Comparison of ENCODE assay signal across 9 mouse cellular contexts in genomic region chr10:54117763-54118162, GRCm38 (mm10). TPM values are rescaled to one million over a fixed set of nuclear protein-coding genes. Genes with fewer than 3 reads are reported as not detected.
A peak's percentile ranks its signal among the peaks of the same experiment; 100 is the strongest.
DNase-seq lines count a peak whose midpoint lies in the region; ATAC-seq and TF ChIP-seq lines count a peak whose summit lies in the region.
"Had no signal": no experiment of that assay in that cellular context is flagged by ENCODE, and none has a peak within 500 bp of the region (broad histone marks: within the 10 kb centered on the region; RNA-seq: fewer than 3 reads in every experiment).

No protein-coding gene starts in this region.

- no peaks in the 10 kb centered on the region for H3K36me3 ChIP-seq in CH12.LX (replicated peaks in 1 of 2; ENCODE audit: control insufficient read depth in 1 of 2, insufficient read depth in 1 of 2, low read length in 1 of 2)
- H3K36me3 ChIP-seq in limb, embryonic 14.5 days (ENCODE audit: control insufficient read depth, insufficient read depth, low read length) = no peaks in the 10 kb centered on the region
- H3K36me3 ChIP-seq: embryonic facial prominence, embryonic 12.5 days had no signal

- peak; percentile 99 for TF ChIP-seq EP300 in CH12.LX (IDR thresholded peaks at IDR 0.05; ENCODE audit: low read length)

- TF ChIP-seq CTCF in CH12.LX (conservative IDR thresholded peaks at IDR 0.05 in 1 of 2, IDR thresholded peaks at IDR 0.05 in 1 of 2; ENCODE audit: low read depth in 2 of 2, low read length in 2 of 2) = no peak

- no peaks in the 10 kb centered on the region for H3K79me2 ChIP-seq in CH12.LX (replicated peaks; ENCODE audit: control insufficient read depth, extremely low read depth, insufficient read depth, poor library complexity, severe bottlenecking)

- 49% methylated on average over 4 of the region's 4 CpGs for WGBS in limb, embryonic 14.5 days

- dilution Hi-C loops in CH12.LX (cut with MboI; ENCODE audit: extremely low pct_ligation_motif_present, extremely low pct_unique_long_range_greater_than_20kb, low sequenced_read_pairs) = no loop called here

- H3K9ac ChIP-seq in CH12.LX (ENCODE audit: insufficient read depth, low read depth) = peak overlapping the region; percentile 51; the same call in 1 of the 2 replicates
- H3K9ac ChIP-seq in limb, embryonic 14.5 days (ENCODE audit: low read depth, low read length, severe bottlenecking) = no peak overlapping the region
- H3K9ac ChIP-seq: embryonic facial prominence, embryonic 12.5 days had no signal

- in situ Hi-C loops in CH12.LX (cut with MboI; ENCODE audit: low pct_ligation_motif_present, low pct_unique_long_range_greater_than_20kb, low sequenced_read_pairs) = loop anchor here (5.0 kb wide), 1 partner anchor 35 kb away; no protein-coding TSS in a partner anchor

- peak overlapping the region; percentile 96 for H3K27ac ChIP-seq in CH12.LX (ENCODE audit: insufficient read depth, low read depth)
- H3K27ac ChIP-seq in limb, embryonic 14.5 days (replicated peaks; ENCODE audit: low read depth, low read length) = peak overlapping the region; percentile 53; the same call in 1 of the 2 replicates
- H3K27ac ChIP-seq: embryonic facial prominence, embryonic 12.5 days had no signal

- TF ChIP-seq RAD21 in CH12.LX (IDR thresholded peaks at IDR 0.05; ENCODE audit: low read depth, low read length) = peak; percentile 28

- DNase-seq in 3T3-L1 (ENCODE audit: low read depth, low spot score) (peak; percentile 86), CH12.LX (ENCODE audit: extremely low read depth) (peak; percentile 97)
- DNase-seq in frontal cortex, postnatal 36 days (ENCODE audit: low spot score in 2 of 2) = peak; percentile 4 to 11
- peak; percentile 64 for DNase-seq in limb, embryonic 14.5 days (ENCODE audit: low spot score)
- peak; percentile 74 to 81 for DNase-seq in natural killer cell, adult 2 months (ENCODE audit: low spot score in 2 of 2)
- DNase-seq in retina, postnatal 1 day = no peak
- DNase-seq in cerebellum, adult 9-10 months = no peak

- no peaks in the 10 kb centered on the region for H3K27me3 ChIP-seq in CH12.LX (replicated peaks)
- no peaks in the 10 kb centered on the region for H3K27me3 ChIP-seq in limb, embryonic 14.5 days (ENCODE audit: control insufficient read depth, insufficient read depth, low read length)
- H3K27me3 ChIP-seq: embryonic facial prominence, embryonic 12.5 days had no signal

- TF ChIP-seq POLR2A in CH12.LX (IDR thresholded peaks at IDR 0.05; ENCODE audit: low read depth, low read length) = peak; percentile 53; the same call in 1 of the 2 replicates
- no peak for TF ChIP-seq POLR2A in limb, embryonic 14.5 days (IDR thresholded peaks at IDR 0.05; ENCODE audit: borderline replicate concordance, extremely low read depth, insufficient read depth, insufficient read length)

- no peak overlapping the region for H3K4me3 ChIP-seq in CH12.LX (replicated peaks in 1 of 3; ENCODE audit: low read depth in 2 of 3, low read length in 2 of 3, poor library complexity in 1 of 3)
- no peak overlapping the region for H3K4me3 ChIP-seq in limb, embryonic 14.5 days (replicated peaks; ENCODE audit: low read length)
- H3K4me3 ChIP-seq: embryonic facial prominence, embryonic 12.5 days had no signal

- peak; percentile 98 for ATAC-seq in inflammation-experienced regulatory T-cells, adult 6 months
- peak; percentile 85 for ATAC-seq in limb, embryonic 14.5 days (ENCODE audit: low FRiP score, low read depth)

- H3K4me1 ChIP-seq in CH12.LX (ENCODE audit: control insufficient read depth in 1 of 2, insufficient read depth in 2 of 2) = peaks cover 18 to 52% of the 10 kb centered on the region in 2 experiments
- 0 out of 2 replicates have a peak, but pooled peaks cover 3% of the 10 kb centered on the region for H3K4me1 ChIP-seq in limb, embryonic 14.5 days (ENCODE audit: control insufficient read depth, insufficient read depth, low read length)
- H3K4me1 ChIP-seq: embryonic facial prominence, embryonic 12.5 days had no signal

- H3K4me2 ChIP-seq in CH12.LX (ENCODE audit: insufficient read depth, low read depth, poor library complexity, severe bottlenecking) = peak overlapping the region; percentile 50; the same call in 1 of the 2 replicates
- no peak overlapping the region for H3K4me2 ChIP-seq in limb, embryonic 14.5 days (replicated peaks; ENCODE audit: low read depth, low read length, severe bottlenecking)
- H3K4me2 ChIP-seq: embryonic facial prominence, embryonic 12.5 days had no signal

- H3K9me3 ChIP-seq in CH12.LX (replicated peaks; ENCODE audit: low read length) = peaks cover 2% of the 10 kb centered on the region
- H3K9me3 ChIP-seq in limb, embryonic 14.5 days (ENCODE audit: control insufficient read depth, low read length) = no peaks in the 10 kb centered on the region
- H3K9me3 ChIP-seq: embryonic facial prominence, embryonic 12.5 days had no signal

TF ChIP-seq in CH12.LX, 34 proteins besides CTCF, POLR2A, EP300 and RAD21:
- TF ChIP-seq MAX (IDR thresholded peaks at IDR 0.05; ENCODE audit: low read length) = peak; percentile 93
- peak; percentile 67; the same call in 1 of the 2 replicates for TF ChIP-seq MAFK (IDR thresholded peaks at IDR 0.05; ENCODE audit: insufficient replicate concordance, low read length)
- TF ChIP-seq BHLHE40 (IDR thresholded peaks at IDR 0.05; ENCODE audit: low read depth, low read length) = peak; percentile 96
- peak; percentile 100 for TF ChIP-seq ETS1 (conservative IDR thresholded peaks at IDR 0.05; ENCODE audit: low read depth, low read length)
- TF ChIP-seq USF1 (IDR thresholded peaks at IDR 0.05; ENCODE audit: low read depth, low read length) = no peak
- TF ChIP-seq USF2 (conservative IDR thresholded peaks at IDR 0.05; ENCODE audit: low read depth, low read length) = no peak
- no peak for TF ChIP-seq PAX5 (IDR thresholded peaks at IDR 0.05; ENCODE audit: low read length)
- peak; percentile 78 for TF ChIP-seq ELF1 (IDR thresholded peaks at IDR 0.05; ENCODE audit: low read depth, low read length)
- TF ChIP-seq SMC3 (IDR thresholded peaks at IDR 0.05; ENCODE audit: low read depth, low read length) = peak; percentile 46
- 0 out of 2 replicates have a peak, but pooled peaks have one; percentile 15 for TF ChIP-seq KAT2A (IDR thresholded peaks at IDR 0.05; ENCODE audit: insufficient replicate concordance, low read length)
- TF ChIP-seq JUND (conservative IDR thresholded peaks at IDR 0.05; ENCODE audit: low read depth, low read length) = peak; percentile 97
- TF ChIP-seq MEF2A (IDR thresholded peaks at IDR 0.05; ENCODE audit: borderline replicate concordance, low read depth, low read length) = peak; percentile 95
- TF ChIP-seq JUN (IDR thresholded peaks at IDR 0.05; ENCODE audit: insufficient read depth, low read depth, low read length) = peak; percentile 98
- TF ChIP-seq GABPA (IDR thresholded peaks at IDR 0.05; ENCODE audit: insufficient replicate concordance, low read depth, low read length) = no peak
- TF ChIP-seq MXI1 (IDR thresholded peaks at IDR 0.05; ENCODE audit: low read depth, low read length) = peak; percentile 85; the same call in 1 of the 2 replicates
- peak; percentile 91; the same call in 1 of the 2 replicates for TF ChIP-seq MYC (IDR thresholded peaks at IDR 0.05; ENCODE audit: low read depth, low read length)
- TF ChIP-seq HCFC1 (IDR thresholded peaks at IDR 0.05; ENCODE audit: low read depth, low read length) = peak; percentile 61
- peak; percentile 99 for TF ChIP-seq TCF12 (IDR thresholded peaks at IDR 0.05; ENCODE audit: low read depth, low read length)
- TF ChIP-seq ZKSCAN1 (IDR thresholded peaks at IDR 0.05; ENCODE audit: borderline replicate concordance, low read depth, low read length) = no peak
- TF ChIP-seq IRF4 (IDR thresholded peaks at IDR 0.05; ENCODE audit: low read depth, low read length) = peak; percentile 95
- peak; percentile 91 for TF ChIP-seq RCOR1 (conservative IDR thresholded peaks at IDR 0.05; ENCODE audit: low read depth, low read length)
- peak; percentile 86 for TF ChIP-seq CHD2 (IDR thresholded peaks at IDR 0.05; ENCODE audit: low read length)
- no peak for TF ChIP-seq ZC3H11A (IDR thresholded peaks at IDR 0.05; ENCODE audit: low read depth, low read length)
- peak; percentile 72 for TF ChIP-seq TBP (conservative IDR thresholded peaks at IDR 0.05; ENCODE audit: low read depth, low read length)
- peak; percentile 98 for TF ChIP-seq SIN3A (IDR thresholded peaks at IDR 0.05; ENCODE audit: low read length)

RNA-seq across cellular contexts. Expression of gene Man1a, which starts 41.4 kb away (rescaled TPM):
- 187 and 191 TPM in 2 replicates for total RNA-seq in CH12.LX (2012; rRNA removed)
- 211 and 215 TPM in 2 replicates for total RNA-seq in CH12.LX (2014; rRNA removed)
- polyA plus RNA-seq in CH12.LX (2012; ENCODE audit: insufficient read length, low read depth) = 104 and 112 TPM in 2 replicates
- polyA plus RNA-seq in inflammation-experienced regulatory T-cells, adult 6 months (2017; shearing (Covaris generic)) = 10 to 100 TPM; 14.5 to 22.2 (median 20.0) TPM
- 14.2 and 16.8 TPM in 2 replicates for polyA plus RNA-seq in limb, embryonic 14.5 days (2012; rRNA removed)
- 11.9 and 12.7 TPM in 2 replicates for polyA plus RNA-seq in limb, embryonic 14.5 days (2014; fragmentation: Nextera tagmentation; extraction: Ambion mirVana)

Comparison
In these comparisons a context has a peak if more than half of its experiments do, and no peak if none do; other contexts are left out.
1. DNase-seq: peak in 3T3-L1 (single experiment), CH12.LX (single experiment), frontal cortex, postnatal 36 days (2 of 2), limb, embryonic 14.5 days (single experiment) and natural killer cell, adult 2 months (2 of 2); none in retina, postnatal 1 day (single experiment) and cerebellum, adult 9-10 months (single experiment).